Mouse (Mus musculus) frontal cortex, postnatal 10 days (tissue): Measurements from ENCODE around the gene Nbea.
"Not testable (repeated sequence)": the region's sequence is repeated elsewhere in the genome, so short reads cannot be mapped to it uniquely, and the experiment has no call there.

Experiments
- DNase-seq, 2 experiments: peaks; one replicate each; pipeline ENCODE4 v3.0.0; 2022; ENCODE audit warnings: low spot score in 2 of 2, mixed read lengths in 1 of 2

The Nbea gene

GRCm38 (mm10) chr3:55661678-55662445, 521.6 kb downstream of the Nbea start:
- no peak for DNase-seq

GRCm38 (mm10) chr3:55660261-55660838, 523.2 kb downstream of the Nbea start:
- no peak for DNase-seq

GRCm38 (mm10) chr3:55659558-55660215, 523.8 kb downstream of the Nbea start:
- DNase-seq = no peak

- DNase-seq = no peak
Measured at GRCm38 (mm10) chr3:55652321-55652720, 531.2 kb downstream of the Nbea start.

GRCm38 (mm10) chr3:55651877-55652276, 531.6 kb downstream of the Nbea start:
- no peak for DNase-seq

- DNase-seq = no peak
Measured at GRCm38 (mm10) chr3:55649541-55649940, 534.0 kb downstream of the Nbea start.

- DNase-seq = no peak
Measured at GRCm38 (mm10) chr3:55648299-55648698, 535.2 kb downstream of the Nbea start.

GRCm38 (mm10) chr3:55647176-55647575, 536.3 kb downstream of the Nbea start:
- DNase-seq = no peak

GRCm38 (mm10) chr3:55646437-55646836, 537.1 kb downstream of the Nbea start:
- DNase-seq = no peak

GRCm38 (mm10) chr3:55644035-55644618, 539.4 kb downstream of the Nbea start:
- no peak for DNase-seq

- no peak for DNase-seq
Measured at GRCm38 (mm10) chr3:55637660-55638059, 545.8 kb downstream of the Nbea start.

- DNase-seq = no peak
Measured at GRCm38 (mm10) chr3:55635542-55636172, 547.8 kb downstream of the Nbea start.

- DNase-seq = no peak
Measured at GRCm38 (mm10) chr3:55627054-55627453, 556.4 kb downstream of the Nbea start.

GRCm38 (mm10) chr3:55621958-55622357, 561.5 kb downstream of the Nbea start:
- DNase-seq = not testable (repeated sequence)

GRCm38 (mm10) chr3:55618396-55618795, 565.1 kb downstream of the Nbea start:
- no peak for DNase-seq

GRCm38 (mm10) chr3:55612459-55613115, 570.9 kb downstream of the Nbea start:
- DNase-seq = no peak

- DNase-seq = no peak
Measured at GRCm38 (mm10) chr3:55612023-55612422, 571.5 kb downstream of the Nbea start.

GRCm38 (mm10) chr3:55610191-55610590, 573.3 kb downstream of the Nbea start:
- DNase-seq = no peak

- DNase-seq = no peak
Measured at GRCm38 (mm10) chr3:55600286-55600685, 583.2 kb downstream of the Nbea start.

- DNase-seq = no peak
Measured at GRCm38 (mm10) chr3:55599366-55600085, 584.0 kb downstream of the Nbea start.

- no peak for DNase-seq
Measured at GRCm38 (mm10) chr3:55598681-55599080, 584.8 kb downstream of the Nbea start.
